Mouse (Mus musculus) megakaryocyte, embryonic 14.5 days (primary cell): Measurements from ENCODE around the gene Lce3b.

Source experiments
- FLI1 ChIP-seq: IDR thresholded peaks from 2 replicates; pipeline ENCODE4 v1.6.1; 2012; ENCODE audit warnings: low read length, inconsistent platforms, mixed read lengths
- GATA1 ChIP-seq: IDR thresholded peaks from 3 replicates; pipeline ENCODE4 v1.6.1; 2012; ENCODE audit warnings: mixed read lengths, low read length, inconsistent platforms, borderline replicate concordance

DNA sequence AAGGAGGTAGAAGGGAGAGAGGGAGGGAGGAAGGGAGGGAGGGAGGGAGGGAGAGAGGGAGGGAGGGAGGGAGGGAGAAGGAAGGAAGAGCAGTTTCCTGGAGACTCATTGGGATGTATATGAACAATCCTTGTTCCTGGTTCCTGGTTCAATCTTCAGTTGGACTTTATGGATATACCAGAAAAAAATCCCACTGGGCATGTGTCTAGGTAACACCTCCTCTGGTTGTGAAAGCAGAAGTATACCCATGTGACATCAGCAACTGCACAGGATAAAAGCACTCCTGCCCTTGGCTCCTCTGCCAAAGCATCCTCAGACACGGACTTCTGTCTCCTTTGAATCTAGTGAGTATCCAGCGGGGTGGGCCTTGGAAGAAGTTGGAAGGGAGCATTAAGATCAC, at the start of gene Lce3b:
- TF ChIP-seq GATA1, result no peak
- no peak for TF ChIP-seq FLI1
